Mouse (Mus musculus): Measurements from ENCODE around the gene Gm49336.

DNA sequence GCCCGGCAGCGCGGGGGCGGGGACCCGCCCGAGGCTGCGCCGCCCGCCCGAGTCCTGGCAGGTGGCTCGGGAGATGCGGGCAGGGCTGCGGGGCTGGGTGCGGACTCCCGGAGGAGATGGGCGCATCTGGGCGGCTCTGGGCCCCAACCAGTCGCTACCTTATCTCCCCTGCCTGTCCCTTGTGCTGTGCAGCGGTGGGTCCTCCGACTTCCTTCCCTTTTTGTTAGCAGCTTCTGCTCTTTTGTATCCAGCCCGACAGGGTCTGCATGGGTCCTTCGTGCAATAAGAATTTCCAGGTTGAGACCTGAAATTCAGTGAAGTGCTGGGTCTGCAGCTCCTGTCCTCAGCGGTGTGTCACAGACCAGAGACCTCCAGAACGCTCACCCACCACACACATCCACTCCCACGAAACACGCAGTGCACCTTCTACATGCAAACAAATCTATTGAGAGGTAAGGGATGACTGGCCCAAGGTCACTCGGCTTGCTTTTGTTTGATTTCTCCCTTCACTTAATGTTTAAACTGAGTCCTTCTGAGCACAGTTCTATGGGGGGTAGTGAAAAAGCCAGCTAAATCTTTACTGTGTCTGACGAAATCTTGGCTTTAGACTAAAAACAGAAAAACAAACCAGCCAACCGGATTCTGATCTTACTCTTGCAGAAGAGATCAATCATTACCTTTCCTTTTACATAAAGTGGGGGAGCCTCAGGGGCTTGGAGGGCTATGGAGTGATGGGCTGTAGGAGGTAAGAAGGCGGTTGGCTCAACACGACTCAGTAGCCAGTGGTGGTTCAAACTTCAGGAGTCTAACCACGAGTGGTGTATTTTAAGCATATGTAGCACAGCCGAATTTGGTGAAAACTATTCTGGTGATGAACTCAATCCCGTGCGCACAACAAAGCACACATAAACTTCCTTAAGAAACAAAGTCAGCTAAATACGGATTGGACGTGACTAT, 73.4 kb downstream of the Gm49336 start:
- no peak for TF ChIP-seq POLR2A (IDR thresholded peaks at IDR 0.05; ENCODE audit: extremely low read depth, insufficient read depth, low read length)
- TF ChIP-seq CTCF (IDR thresholded peaks at IDR 0.05; ENCODE audit: extremely low read depth, insufficient read depth, low read length): no peak
